8 mouse cellular contexts compared by ENCODE assay signal in genomic region chr2:148731614-148732326, GRCm38 (mm10). TPM values are rescaled to one million over a fixed set of nuclear protein-coding genes. Genes with fewer than 3 reads are reported as not detected.
A peak's percentile ranks its signal among the peaks of the same experiment; 100 is the strongest.
DNase-seq lines count a peak whose midpoint lies in the region; ATAC-seq and TF ChIP-seq lines count a peak whose summit lies in the region.

No protein-coding gene starts in this region.

- no peak for TF ChIP-seq CTCF in intestine, postnatal 0 days (IDR thresholded peaks at IDR 0.05; ENCODE audit: low read depth)

- H3K4me1 ChIP-seq in intestine, postnatal 0 days (replicated peaks; ENCODE audit: control insufficient read depth, insufficient read depth, low read length), result no peaks in the 10 kb centered on the region
- peaks cover 7% of the 10 kb centered on the region; the same call in 1 of the 2 replicates for H3K4me1 ChIP-seq in liver, embryonic 15.5 days (replicated peaks)
- peaks cover 30% of the 10 kb centered on the region for H3K4me1 ChIP-seq in neural tube, embryonic 13.5 days (replicated peaks)

- WGBS in intestine, postnatal 0 days, result under 1% methylated on average over 35 of the region's 35 CpGs
- WGBS in liver, embryonic 15.5 days (ENCODE audit: insufficient replicate concordance), result 3% methylated on average over 35 of the region's 35 CpGs
- WGBS in neural tube, embryonic 13.5 days, result 1% methylated on average over 31 of the region's 35 CpGs

- no peaks in the 10 kb centered on the region for H3K27me3 ChIP-seq in intestine, postnatal 0 days (replicated peaks; ENCODE audit: control insufficient read depth, insufficient read depth, low read length)
- H3K27me3 ChIP-seq in liver, embryonic 15.5 days, result no peaks in the 10 kb centered on the region
- H3K27me3 ChIP-seq in neural tube, embryonic 13.5 days, result no peaks in the 10 kb centered on the region

- peak overlapping the region; percentile 74 for H3K4me3 ChIP-seq in intestine, postnatal 0 days (ENCODE audit: low read depth, low read length)
- H3K4me3 ChIP-seq in liver, embryonic 15.5 days (replicated peaks), result peak overlapping the region; percentile 64
- H3K4me3 ChIP-seq in neural tube, embryonic 13.5 days, result peak overlapping the region; percentile 82

- H3K9ac ChIP-seq in intestine, postnatal 0 days (ENCODE audit: low read depth, low read length), result peak overlapping the region; percentile 63
- H3K9ac ChIP-seq in liver, embryonic 15.5 days, result peak overlapping the region; percentile 50
- H3K9ac ChIP-seq in neural tube, embryonic 13.5 days, result peak overlapping the region; percentile 89

- H3K36me3 ChIP-seq in intestine, postnatal 0 days (ENCODE audit: control insufficient read depth, insufficient read depth), result no peaks in the 10 kb centered on the region
- H3K36me3 ChIP-seq in liver, embryonic 15.5 days (replicated peaks), result no peaks in the 10 kb centered on the region
- H3K36me3 ChIP-seq in neural tube, embryonic 13.5 days, result no peaks in the 10 kb centered on the region

- DNase-seq in 3T3-L1 (ENCODE audit: low read depth, low spot score) (peak; percentile 52), MN1 (ENCODE audit: low spot score) (peak; percentile 57)
- DNase-seq in cerebellum, postnatal 25 days, result peak; percentile 68 to 73
- no peak for DNase-seq in c-Kit-positive CD71-positive TER-119-positive erythroid progenitor cells, embryonic 14.5 days (ENCODE audit: low spot score)

- no peak overlapping the region for H3K27ac ChIP-seq in intestine, postnatal 0 days (ENCODE audit: low read depth, low read length)
- no peak overlapping the region for H3K27ac ChIP-seq in liver, embryonic 15.5 days (replicated peaks)
- H3K27ac ChIP-seq in neural tube, embryonic 13.5 days (replicated peaks), result peak overlapping the region; percentile 64

- peak overlapping the region; percentile 98 for H3K4me2 ChIP-seq in intestine, postnatal 0 days (replicated peaks; ENCODE audit: low read depth)
- H3K4me2 ChIP-seq in liver, embryonic 15.5 days, result peak overlapping the region; percentile 77
- peak overlapping the region; percentile 80 for H3K4me2 ChIP-seq in neural tube, embryonic 13.5 days

- peak; percentile 38 for ATAC-seq in granulocyte monocyte progenitor cell, adult 5-6 weeks (replicated peaks; ENCODE audit: poor library complexity, severe bottlenecking)
- ATAC-seq in intestine, postnatal 0 days, result peak; percentile 57
- peak; percentile 43; the same call in 1 of the 2 replicates for ATAC-seq in liver, embryonic 15.5 days (ENCODE audit: insufficient read depth)
- ATAC-seq in neural tube, embryonic 13.5 days (ENCODE audit: low read depth), result peak; percentile 89

- no peaks in the 10 kb centered on the region for H3K9me3 ChIP-seq in intestine, postnatal 0 days (ENCODE audit: control insufficient read depth)
- H3K9me3 ChIP-seq in liver, embryonic 15.5 days (replicated peaks), result no peaks in the 10 kb centered on the region
- no peaks in the 10 kb centered on the region for H3K9me3 ChIP-seq in neural tube, embryonic 13.5 days

RNA-seq across cellular contexts. Expression of gene Napb, which starts 0.5 kb away (rescaled TPM):
- 0.66 and 0.92 TPM in 2 replicates for total RNA-seq in granulocyte monocyte progenitor cell, adult 5-6 weeks (2014; fragmentation: Nextera tagmentation)
- total RNA-seq in granulocyte monocyte progenitor cell, adult 5-6 weeks (2017), result 0.13 and 0.62 TPM in 2 replicates
- 2.2 and 2.4 TPM in 2 replicates for polyA plus RNA-seq in intestine, postnatal 0 days (2015; fragmentation: Nextera tagmentation; extraction: Ambion mirVana)
- polyA plus RNA-seq in liver, embryonic 15.5 days (2015; fragmentation: Nextera tagmentation; extraction: Ambion mirVana), result 0.29 and 0.30 TPM in 2 replicates
- polyA plus RNA-seq in neural tube, embryonic 13.5 days (2015; fragmentation: Nextera tagmentation; extraction: Ambion mirVana), result 50.0 and 54.0 TPM in 2 replicates

RNA-seq across cellular contexts. Expression of gene Cstl1, which starts 18.4 kb away (rescaled TPM):
- not detected in 2 replicates for total RNA-seq in granulocyte monocyte progenitor cell, adult 5-6 weeks (2014; fragmentation: Nextera tagmentation)
- total RNA-seq in granulocyte monocyte progenitor cell, adult 5-6 weeks (2017), result not detected in 2 replicates
- polyA plus RNA-seq in intestine, postnatal 0 days (2015; fragmentation: Nextera tagmentation; extraction: Ambion mirVana), result not detected in 2 replicates
- not detected in 2 replicates for polyA plus RNA-seq in liver, embryonic 15.5 days (2015; fragmentation: Nextera tagmentation; extraction: Ambion mirVana)
- polyA plus RNA-seq in neural tube, embryonic 13.5 days (2015; fragmentation: Nextera tagmentation; extraction: Ambion mirVana), result not detected in 2 replicates

RNA-seq across cellular contexts. Expression of gene Cst11, which starts 39.5 kb away (rescaled TPM):
- not detected in 2 replicates for total RNA-seq in granulocyte monocyte progenitor cell, adult 5-6 weeks (2014; fragmentation: Nextera tagmentation)
- total RNA-seq in granulocyte monocyte progenitor cell, adult 5-6 weeks (2017), result not detected in 2 replicates
- polyA plus RNA-seq in intestine, postnatal 0 days (2015; fragmentation: Nextera tagmentation; extraction: Ambion mirVana), result not detected in 2 replicates
- polyA plus RNA-seq in liver, embryonic 15.5 days (2015; fragmentation: Nextera tagmentation; extraction: Ambion mirVana), result not detected in 2 replicates
- not detected in 2 replicates for polyA plus RNA-seq in neural tube, embryonic 13.5 days (2015; fragmentation: Nextera tagmentation; extraction: Ambion mirVana)

RNA-seq across cellular contexts. Expression of gene 8030411F24Rik, which starts 50.0 kb away (rescaled TPM):
- total RNA-seq in granulocyte monocyte progenitor cell, adult 5-6 weeks (2014; fragmentation: Nextera tagmentation), result not detected in 2 replicates
- not detected in 2 replicates for total RNA-seq in granulocyte monocyte progenitor cell, adult 5-6 weeks (2017)
- not detected in 2 replicates for polyA plus RNA-seq in intestine, postnatal 0 days (2015; fragmentation: Nextera tagmentation; extraction: Ambion mirVana)
- polyA plus RNA-seq in liver, embryonic 15.5 days (2015; fragmentation: Nextera tagmentation; extraction: Ambion mirVana), result not detected in 2 replicates
- polyA plus RNA-seq in neural tube, embryonic 13.5 days (2015; fragmentation: Nextera tagmentation; extraction: Ambion mirVana), result not detected in 2 replicates

RNA-seq across cellular contexts. Expression of gene Gzf1, which starts 50.9 kb away (rescaled TPM):
- 11.2 and 15.5 TPM in 2 replicates for total RNA-seq in granulocyte monocyte progenitor cell, adult 5-6 weeks (2014; fragmentation: Nextera tagmentation)
- 18.9 and 19.9 TPM in 2 replicates for total RNA-seq in granulocyte monocyte progenitor cell, adult 5-6 weeks (2017)
- 14.9 and 16.6 TPM in 2 replicates for polyA plus RNA-seq in intestine, postnatal 0 days (2015; fragmentation: Nextera tagmentation; extraction: Ambion mirVana)
- 9.5 and 10.4 TPM in 2 replicates for polyA plus RNA-seq in liver, embryonic 15.5 days (2015; fragmentation: Nextera tagmentation; extraction: Ambion mirVana)
- polyA plus RNA-seq in neural tube, embryonic 13.5 days (2015; fragmentation: Nextera tagmentation; extraction: Ambion mirVana), result 14.6 and 18.2 TPM in 2 replicates

Comparison
In these comparisons a context has a peak if more than half of its experiments do, and no peak if none do; other contexts are left out.
1. ATAC-seq: peak in every context shown above with its lines; median percentile 89 in neural tube, embryonic 13.5 days; 57 in intestine, postnatal 0 days; 43 in liver, embryonic 15.5 days; 38 in granulocyte monocyte progenitor cell, adult 5-6 weeks.
2. RNA of gene Napb, which starts 0.5 kb away (polyA plus RNA-seq): 50.0 to 54.0 TPM in neural tube, embryonic 13.5 days; 2.2 to 2.4 TPM in intestine, postnatal 0 days and 0.29 to 0.30 TPM in liver, embryonic 15.5 days; every median in the first group is over 10 times any median in the second.
3. Peak in every context shown above with its lines, with median percentiles within 50 percentile points of each other: H3K4me2 ChIP-seq, H3K4me3 ChIP-seq and H3K9ac ChIP-seq.